Mouse (Mus musculus) heart, adult 2 months (tissue): Measurements from ENCODE around the gene Usp50.

ENCODE experiments used
- EP300 ChIP-seq: fragments of 200-500 bp; IDR thresholded peaks from 2 replicates; pipeline ENCODE4 v1.6.1; 2011; ENCODE audit warnings: low read depth, low read length, control low read depth; ENCODE audit not compliant: insufficient read depth
- POLR2A ChIP-seq: fragments of 200-500 bp; IDR thresholded peaks from 2 replicates; pipeline ENCODE4 v1.6.1; 2011; ENCODE audit warnings: mild to moderate bottlenecking, low read depth, low read length, control low read depth; ENCODE audit not compliant: insufficient read depth

DNA sequence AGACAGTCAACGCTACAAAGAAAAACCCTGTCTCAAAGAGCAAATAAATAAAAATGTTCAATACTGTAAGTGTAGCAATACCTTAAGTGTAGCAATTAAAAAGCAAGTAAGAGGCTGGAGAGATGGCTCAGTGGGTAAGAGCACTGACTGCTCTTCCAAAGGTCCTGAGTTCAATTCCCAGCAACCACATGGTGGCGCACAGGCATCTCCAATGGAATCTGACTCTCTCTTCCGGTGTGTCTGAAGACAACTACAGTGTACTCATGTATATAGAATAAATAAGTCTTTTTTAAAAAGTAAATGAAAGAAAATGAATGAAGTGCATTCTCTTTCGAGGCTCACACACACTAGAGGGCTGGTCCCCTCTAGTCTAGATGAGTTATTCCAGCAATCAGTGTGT lies 15.1 kb downstream of the Usp50 start:
- TF ChIP-seq POLR2A (no peak), EP300 (no peak)
